Mouse (Mus musculus) cerebellum, adult 2 months (tissue): ENCODE results near the gene Pla2r1. TPM values are rescaled to one million over a fixed set of nuclear protein-coding genes. Genes with fewer than 3 reads are reported as not detected.

Source experiments
- DNase-seq, 2 experiments: peaks; one replicate each; pipeline ENCODE4 v3.0.0; 2021
- H3K27ac ChIP-seq: fragments of 200-500 bp; 2 replicates; pipeline ENCODE4 v1.5.1; 2012; ENCODE audit warnings: low read length, control low read depth, inconsistent platforms; ENCODE audit not compliant: insufficient read depth
- H3K27me3 ChIP-seq: fragments of 200-500 bp; 2 replicates; pipeline ENCODE4 v1.6.1; 2012; ENCODE audit warnings: inconsistent platforms, mild to moderate bottlenecking, low read length, moderate library complexity; ENCODE audit not compliant: control insufficient read depth, insufficient read depth
- H3K4me1 ChIP-seq: fragments of 200-500 bp; 2 replicates; pipeline ENCODE4 v1.6.1; 2011; ENCODE audit warnings: low read length; ENCODE audit not compliant: control insufficient read depth, insufficient read depth
- H3K4me3 ChIP-seq: fragments of 200-500 bp; replicated peaks from 2 replicates; pipeline ENCODE3; 2011; ENCODE audit warnings: mild to moderate bottlenecking, low read depth, low read length, control low read depth; ENCODE audit not compliant: insufficient read depth
- CTCF ChIP-seq: fragments of 200-500 bp; IDR thresholded peaks from 2 replicates; pipeline ENCODE4 v1.5.1; 2011; ENCODE audit warnings: low read depth, mild to moderate bottlenecking, control low read depth, low read length, moderate library complexity, borderline replicate concordance; ENCODE audit not compliant: insufficient read depth
- POLR2A ChIP-seq: fragments of 200-500 bp; IDR thresholded peaks from 2 replicates; pipeline ENCODE4 v1.6.1; 2011; ENCODE audit warnings: low read length, control low read depth, borderline replicate concordance; ENCODE audit not compliant: insufficient read depth
- WGBS: fragments of 180-500 bp; shearing (Covaris S2); methylation state at CpG from one replicate; pipeline ENCODE4 v1.1.7; 2018; 5-methylcytosine and 5-hydroxymethylcytosine counted together
- polyA plus RNA-seq: library from polyadenylated mRNA; depleted of rRNA; stranded (reverse); fragments of >200 nt; gene quantifications from 2 replicates; pipeline ENCODE4 v1.2.3, GENCODE M21; 2012; rRNA removed

The Pla2r1 gene
- polyA plus RNA-seq, 1 experiment: 0.46 TPM

- no peak for DNase-seq
- no peak for TF ChIP-seq CTCF
- no peak for TF ChIP-seq POLR2A
- H3K27ac ChIP-seq: no peak overlapping the region
- H3K4me3 ChIP-seq: no peak overlapping the region
- 92% methylated on average over 15 of the region's 15 CpGs for WGBS
- H3K27me3 ChIP-seq: no peaks in the 10 kb centered on the region
- H3K4me1 ChIP-seq: no peaks in the 10 kb centered on the region
These were observed 177.4 kb downstream of the Pla2r1 start for GRCm38 (mm10) chr2:60375608-60376107.

- H3K27me3 ChIP-seq: no peaks in the 10 kb centered on the region
- WGBS: 95% methylated on average over 8 of the region's 8 CpGs
These were observed 178.0 kb downstream of the Pla2r1 start for GRCm38 (mm10) chr2:60375126-60375525.

GRCm38 (mm10) chr2:60370188-60370587 lies 182.9 kb downstream of the Pla2r1 start:
- H3K4me1 ChIP-seq: no peaks in the 10 kb centered on the region
- H3K4me3 ChIP-seq: no peak overlapping the region
- TF ChIP-seq POLR2A (no peak), CTCF (no peak)
- DNase-seq: no peak
- no peak overlapping the region for H3K27ac ChIP-seq
- WGBS: 93% methylated on average over 5 of the region's 5 CpGs
- no peaks in the 10 kb centered on the region for H3K27me3 ChIP-seq

More at GRCm38 (mm10) chr2:60375126-60375525, 178.0 kb downstream of the Pla2r1 start:
- no peaks in the 10 kb centered on the region for H3K4me1 ChIP-seq
- no peak overlapping the region for H3K4me3 ChIP-seq
- no peak for DNase-seq
- H3K27ac ChIP-seq: no peak overlapping the region
- TF ChIP-seq POLR2A: no peak
- TF ChIP-seq CTCF: no peak

GRCm38 (mm10) chr2:60369454-60369853 lies 183.7 kb downstream of the Pla2r1 start:
- Histone ChIP-seq H3K27ac (no peak overlapping the region), H3K27me3 (no peaks in the 10 kb centered on the region), H3K4me1 (no peaks in the 10 kb centered on the region), H3K4me3 (no peak overlapping the region)
- DNase-seq: no peak
- WGBS: 92% methylated on average over 4 of the region's 4 CpGs
- TF ChIP-seq CTCF: no peak
- TF ChIP-seq POLR2A: no peak

- TF ChIP-seq POLR2A (no peak), CTCF (no peak)
- 90% methylated on average over 7 of the region's 7 CpGs for WGBS
- Histone ChIP-seq H3K27me3 (no peaks in the 10 kb centered on the region), H3K4me3 (no peak overlapping the region), H3K27ac (no peak overlapping the region), H3K4me1 (no peaks in the 10 kb centered on the region)
- DNase-seq: no peak
These were observed 185.2 kb downstream of the Pla2r1 start for GRCm38 (mm10) chr2:60367871-60368270.

Other genes starting within 250 kb of the Pla2r1 start
- 0.76 and 0.92 TPM in 2 replicates for gene Ly75, start 170.0 kb downstream of the Pla2r1 start, polyA plus RNA-seq
- 0.19 and 0.28 TPM in 2 replicates for gene Itgb6, start 169.3 kb upstream of the Pla2r1 start, polyA plus RNA-seq